Mouse (Mus musculus): ENCODE results near the gene Plekho2.

- TF ChIP-seq POLR2AphosphoS2 (IDR thresholded peaks at IDR 0.05; ENCODE audit: low read length) (no peak), CTCF (IDR thresholded peaks at IDR 0.05 in 2 of 3, conservative IDR thresholded peaks at IDR 0.05 in 1 of 3; ENCODE audit: control insufficient read depth in 1 of 3, insufficient read depth in 1 of 3, low read depth in 2 of 3, low read length in 3 of 3, poor library complexity in 1 of 3, severe bottlenecking in 1 of 3) (no peak), RAD21 (IDR thresholded peaks at IDR 0.05; ENCODE audit: low read depth, low read length) (no peak), ZMIZ1 (IDR thresholded peaks at IDR 0.05; ENCODE audit: low read depth, low read length) (no peak), TCF12 (IDR thresholded peaks at IDR 0.05; ENCODE audit: low read depth, low read length) (no peak), MXI1 (IDR thresholded peaks at IDR 0.05; ENCODE audit: low read depth, low read length) (no peak), POLR2A (IDR thresholded peaks at IDR 0.05; ENCODE audit: control insufficient read depth in 1 of 2, insufficient read depth in 1 of 2, low read depth in 1 of 2, low read length in 2 of 2, poor library complexity in 1 of 2) (no peak), JUND (IDR thresholded peaks at IDR 0.05; ENCODE audit: low read depth, low read length) (no peak), CHD2 (IDR thresholded peaks at IDR 0.05; ENCODE audit: low read length) (no peak), USF2 (IDR thresholded peaks at IDR 0.05; ENCODE audit: borderline replicate concordance in 1 of 2, insufficient read depth in 1 of 2, low read depth in 1 of 2, low read length in 2 of 2) (no peak), SMC3 (IDR thresholded peaks at IDR 0.05; ENCODE audit: low read depth, low read length) (no peak), BHLHE40 (IDR thresholded peaks at IDR 0.05; ENCODE audit: borderline replicate concordance, low read depth, low read length) (no peak), HCFC1 (IDR thresholded peaks at IDR 0.05; ENCODE audit: low read depth, low read length) (no peak), POLR2AphosphoS5 (IDR thresholded peaks at IDR 0.05; ENCODE audit: borderline replicate concordance, low read depth, low read length) (no peak)
These were observed 41.4 kb upstream of the Plekho2 start for GRCm38 (mm10) chr9:65621196-65621595.

Measured in MEL (cell line).